Mouse (Mus musculus): ENCODE data around the gene C2cd4b. TPM values are rescaled to one million over a fixed set of nuclear protein-coding genes. Genes with fewer than 3 reads are reported as not detected.
"Not testable (repeated sequence)": the region's sequence is repeated elsewhere in the genome, so short reads cannot be mapped to it uniquely, and the experiment has no call there.

C2cd4b gene
- polyA plus RNA-seq, 1 experiment from 2014 or later, result not detected

DNA sequence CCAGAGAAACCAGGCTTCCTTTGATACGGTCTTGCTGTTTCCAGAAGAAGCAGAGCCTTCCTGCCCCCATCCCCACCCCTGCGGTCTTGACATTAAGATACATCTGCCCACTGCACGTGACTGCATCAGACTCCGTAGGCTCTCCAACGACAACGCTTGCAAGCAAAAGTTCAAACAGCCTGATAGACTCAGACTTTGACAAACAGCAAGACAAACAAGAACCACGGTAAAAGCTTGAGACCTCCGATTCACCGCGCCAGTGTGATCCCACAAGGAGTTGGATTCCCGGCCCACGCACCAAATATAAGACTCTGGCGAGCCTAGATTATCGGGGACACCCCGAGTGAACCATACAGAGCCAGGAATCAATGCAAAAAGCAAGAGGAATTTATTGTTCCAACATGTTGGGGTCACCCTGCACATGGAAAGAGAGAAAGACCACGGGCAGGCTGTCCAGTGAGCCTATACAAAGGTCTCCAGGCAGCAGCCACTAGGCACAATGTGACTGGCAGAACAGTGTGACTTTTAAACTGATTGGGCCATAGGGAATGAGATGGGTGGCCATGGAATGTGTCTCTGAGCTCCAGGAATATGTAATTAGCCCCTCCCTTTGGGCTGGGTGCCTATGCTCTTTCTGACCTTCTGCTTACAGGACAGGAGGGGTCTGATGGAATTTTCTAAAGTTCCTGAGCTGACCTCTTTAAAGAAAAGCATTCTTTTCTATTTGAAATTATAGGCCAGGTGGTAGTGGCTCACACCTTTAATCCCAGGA is 5.6 kb upstream of the C2cd4b start:
- WGBS (ENCODE audit: insufficient replicate concordance), result 71% methylated on average over 16 of the region's 16 CpGs
- no peaks in the 10 kb centered on the region for H3K4me1 ChIP-seq (replicated peaks)
- H3K27me3 ChIP-seq, result peaks cover 11% of the 10 kb centered on the region
- no peaks in the 10 kb centered on the region for H3K9me3 ChIP-seq (replicated peaks)
- no peak overlapping the region for H3K4me3 ChIP-seq (replicated peaks)
- no peak for ATAC-seq (ENCODE audit: low read depth)
- no peak overlapping the region for H3K27ac ChIP-seq
- H3K9ac ChIP-seq, result no peak overlapping the region
- H3K4me2 ChIP-seq, result no peak overlapping the region
- H3K36me3 ChIP-seq, result no peaks in the 10 kb centered on the region
- DNase-seq, result no peak

DNA sequence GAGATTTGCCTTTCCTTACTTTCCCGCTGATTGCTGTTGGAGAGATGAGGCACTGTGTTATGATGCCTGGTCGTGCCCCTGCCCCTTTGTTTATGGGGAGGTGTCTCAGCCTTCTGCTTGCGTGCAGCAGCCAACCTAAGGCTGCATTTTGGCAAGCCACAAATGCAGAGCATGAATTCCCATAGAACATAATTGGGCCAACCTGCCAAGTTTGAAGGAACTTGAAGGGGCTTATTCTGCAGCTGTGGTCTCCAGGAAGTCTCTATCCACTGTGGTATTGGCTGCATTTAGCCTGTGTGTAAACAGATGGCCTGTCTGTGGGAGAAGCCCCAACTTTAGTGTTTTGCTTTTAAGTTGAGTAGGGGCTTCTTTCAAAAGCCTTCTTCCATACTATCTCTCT is 4.5 kb upstream of the C2cd4b start:
- H3K9me3 ChIP-seq (replicated peaks), result no peaks in the 10 kb centered on the region
- no peak overlapping the region for H3K27ac ChIP-seq
- no peaks in the 10 kb centered on the region for H3K36me3 ChIP-seq
- no peaks in the 10 kb centered on the region for H3K4me1 ChIP-seq (replicated peaks)
- no peak overlapping the region for H3K9ac ChIP-seq
- H3K4me2 ChIP-seq, result no peak overlapping the region
- peaks cover 22% of the 10 kb centered on the region for H3K27me3 ChIP-seq
- DNase-seq (no peak), ATAC-seq (ENCODE audit: low read depth) (no peak)
- WGBS (ENCODE audit: insufficient replicate concordance), result 44% methylated on average over 3 of the region's 3 CpGs
- H3K4me3 ChIP-seq (replicated peaks), result no peak overlapping the region

DNA sequence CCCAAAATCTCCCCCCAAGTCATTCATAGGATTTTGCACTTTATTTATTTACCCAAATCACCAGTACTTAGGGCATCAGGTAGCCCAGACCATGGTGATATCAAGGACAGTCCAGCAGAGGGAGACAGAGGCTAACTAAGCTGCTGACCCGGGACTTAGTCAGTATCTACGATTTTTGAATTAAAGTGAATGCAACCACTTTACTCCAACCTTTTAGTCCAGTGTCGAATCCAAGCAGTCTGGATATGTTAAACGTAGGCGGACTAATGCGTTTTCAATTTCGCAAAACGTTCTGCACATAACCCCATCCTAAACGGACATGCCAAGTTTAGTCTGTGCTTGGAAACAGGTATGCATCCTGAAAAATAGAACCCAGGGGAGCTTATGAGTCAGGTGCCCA is 551 bp upstream of the C2cd4b start:
- no peak overlapping the region for H3K9ac ChIP-seq
- no peaks in the 10 kb centered on the region for H3K9me3 ChIP-seq (replicated peaks)
- peaks cover 60% of the 10 kb centered on the region for H3K27me3 ChIP-seq
- ATAC-seq (ENCODE audit: low read depth) (no peak), DNase-seq (no peak)
- 5% methylated on average over 9 of the region's 9 CpGs for WGBS (ENCODE audit: insufficient replicate concordance)
- no peak overlapping the region for H3K4me3 ChIP-seq (replicated peaks)
- H3K4me1 ChIP-seq (replicated peaks), result no peaks in the 10 kb centered on the region
- H3K27ac ChIP-seq, result no peak overlapping the region
- H3K4me2 ChIP-seq, result no peak overlapping the region
- no peaks in the 10 kb centered on the region for H3K36me3 ChIP-seq

DNA sequence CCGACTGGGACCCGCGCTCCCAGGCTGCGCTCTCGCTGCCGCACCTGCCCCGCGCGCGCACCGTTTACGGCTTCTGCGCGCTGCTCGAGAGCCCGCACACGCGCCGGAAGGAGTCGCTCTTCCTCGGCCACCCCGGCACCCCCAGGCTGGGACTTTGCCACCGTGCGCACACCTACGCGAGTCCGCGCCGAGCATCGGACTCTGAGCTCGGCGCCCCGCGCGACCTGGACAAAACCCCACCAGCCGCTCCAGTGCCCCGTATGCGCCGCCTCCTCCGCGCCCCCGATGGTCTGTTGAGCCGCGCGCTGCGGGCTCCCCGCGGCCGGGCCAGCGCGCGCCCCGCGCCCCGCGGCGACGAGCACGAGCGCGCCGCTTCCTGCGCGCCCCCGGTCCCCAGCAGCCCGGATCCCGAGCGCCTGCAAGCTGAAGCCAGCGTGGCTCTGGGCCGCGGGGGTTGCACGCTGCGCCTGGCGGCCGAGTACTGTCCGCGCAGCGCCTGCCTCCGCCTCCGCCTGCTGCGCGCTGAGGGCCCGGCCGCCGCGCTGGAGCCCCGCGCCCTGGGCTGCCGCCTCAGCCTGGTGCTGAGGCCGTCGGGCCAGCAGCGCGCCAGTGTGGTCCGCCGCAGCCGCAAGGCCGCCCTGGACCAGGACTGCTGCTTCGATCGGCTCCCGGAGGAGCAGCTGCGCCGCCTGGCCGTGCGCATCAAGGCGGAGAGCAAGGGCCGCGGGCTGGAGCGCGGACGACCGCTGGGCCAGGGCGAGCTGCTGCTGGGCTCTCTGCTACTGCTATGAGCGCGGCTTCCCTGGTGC is 923 bp downstream of the C2cd4b start:
- WGBS (ENCODE audit: insufficient replicate concordance), result 1% methylated on average over 104 of the region's 114 CpGs
- not testable (repeated sequence) for H3K9ac ChIP-seq; DNase-seq; H3K27ac ChIP-seq; H3K36me3 ChIP-seq; H3K4me1 ChIP-seq (replicated peaks); H3K9me3 ChIP-seq (replicated peaks)
- H3K27me3 ChIP-seq, result peaks cover 67% of the 10 kb centered on the region
- peak overlapping the region; percentile 50 for H3K4me3 ChIP-seq (replicated peaks)
- H3K4me2 ChIP-seq, result peak overlapping the region; percentile 65
- peak; percentile 34 for ATAC-seq (ENCODE audit: low read depth)

DNA sequence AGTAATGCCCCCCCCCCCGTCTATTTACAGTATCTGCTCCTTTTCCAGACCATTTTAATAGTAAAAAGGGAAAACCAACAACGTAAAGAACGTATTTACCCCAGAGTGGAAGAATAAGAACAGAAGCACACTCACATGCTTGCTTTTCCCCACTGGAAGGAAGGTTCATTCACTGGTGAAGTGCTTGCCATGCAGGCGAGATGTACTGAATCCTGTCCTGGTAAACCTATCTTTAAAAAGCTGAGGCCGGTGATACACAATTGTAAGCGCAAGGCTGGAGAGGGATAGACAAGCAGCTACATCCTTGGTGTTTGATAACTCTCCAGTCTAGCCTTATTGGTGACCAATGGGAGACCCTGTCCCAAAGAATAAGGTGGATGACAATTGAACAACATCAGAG is 1.8 kb downstream of the C2cd4b start:
- no peak for ATAC-seq (ENCODE audit: low read depth)
- Histone ChIP-seq H3K9me3 (replicated peaks) (no peaks in the 10 kb centered on the region), H3K27ac (no peak overlapping the region), H3K4me3 (replicated peaks) (no peak overlapping the region), H3K4me1 (replicated peaks) (no peaks in the 10 kb centered on the region), H3K9ac (no peak overlapping the region), H3K27me3 (peaks cover 67% of the 10 kb centered on the region), H3K4me2 (no peak overlapping the region), H3K36me3 (no peaks in the 10 kb centered on the region)
- WGBS (ENCODE audit: insufficient replicate concordance), result 58% methylated on average over 6 of the region's 6 CpGs
- DNase-seq, result no peak

DNA sequence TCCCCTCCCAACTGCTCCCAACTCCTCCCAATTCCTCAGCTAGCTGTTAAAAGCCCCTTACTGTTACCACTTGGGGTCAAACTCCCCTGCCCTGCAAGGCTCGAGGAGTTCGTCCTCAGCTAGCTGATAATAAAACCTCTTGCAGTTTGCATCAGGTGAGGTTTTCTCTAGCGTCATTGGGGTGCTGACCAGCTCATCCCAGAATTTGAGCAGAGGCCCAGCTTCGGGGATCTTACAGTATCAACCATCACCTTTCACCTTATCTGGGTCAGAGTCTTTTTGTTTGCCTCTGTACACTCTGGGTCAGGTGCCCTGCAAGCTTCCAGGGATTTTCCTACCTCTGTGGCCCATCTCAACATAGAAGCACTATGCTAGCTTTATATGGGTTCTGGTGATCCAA is 4.1 kb downstream of the C2cd4b start:
- H3K9me3 ChIP-seq (replicated peaks), result no peaks in the 10 kb centered on the region
- H3K27me3 ChIP-seq, result peaks cover 59% of the 10 kb centered on the region
- H3K4me1 ChIP-seq (replicated peaks), result no peaks in the 10 kb centered on the region
- H3K36me3 ChIP-seq, result no peaks in the 10 kb centered on the region
- no peak overlapping the region for H3K4me2 ChIP-seq
- no peak overlapping the region for H3K4me3 ChIP-seq (replicated peaks)
- ATAC-seq (ENCODE audit: low read depth) (no peak), DNase-seq (no peak)
- WGBS (ENCODE audit: insufficient replicate concordance), result 49% methylated on average over 4 of the region's 4 CpGs
- H3K9ac ChIP-seq, result no peak overlapping the region
- H3K27ac ChIP-seq, result no peak overlapping the region

DNA sequence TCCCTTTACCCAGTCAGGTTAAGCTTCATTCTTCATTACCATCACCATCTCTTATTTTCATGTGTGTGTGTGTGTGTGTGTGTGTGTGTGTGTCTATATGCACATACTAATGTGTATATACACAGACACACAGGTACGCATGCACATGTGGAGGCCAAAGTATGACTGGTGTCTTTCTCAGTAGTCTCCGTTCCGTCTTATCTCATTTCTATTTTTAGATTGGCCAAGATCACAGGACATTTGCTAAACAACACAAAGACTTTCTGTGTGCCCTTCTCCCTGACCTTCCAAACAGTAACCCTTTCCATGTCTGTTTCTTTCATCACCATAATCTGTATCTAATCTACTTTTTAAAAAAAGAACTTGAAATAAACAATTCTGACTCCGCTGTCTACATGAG is 7.2 kb downstream of the C2cd4b start:
- ATAC-seq (ENCODE audit: low read depth) (no peak), DNase-seq (no peak)
- no peak overlapping the region for H3K4me3 ChIP-seq (replicated peaks)
- no peaks in the 10 kb centered on the region for H3K9me3 ChIP-seq (replicated peaks)
- H3K4me2 ChIP-seq, result no peak overlapping the region
- H3K36me3 ChIP-seq, result no peaks in the 10 kb centered on the region
- H3K9ac ChIP-seq, result no peak overlapping the region
- no peaks in the 10 kb centered on the region for H3K4me1 ChIP-seq (replicated peaks)
- 46% methylated on average over 4 of the region's 4 CpGs for WGBS (ENCODE audit: insufficient replicate concordance)
- H3K27ac ChIP-seq, result no peak overlapping the region
- peaks cover 28% of the 10 kb centered on the region for H3K27me3 ChIP-seq

DNA sequence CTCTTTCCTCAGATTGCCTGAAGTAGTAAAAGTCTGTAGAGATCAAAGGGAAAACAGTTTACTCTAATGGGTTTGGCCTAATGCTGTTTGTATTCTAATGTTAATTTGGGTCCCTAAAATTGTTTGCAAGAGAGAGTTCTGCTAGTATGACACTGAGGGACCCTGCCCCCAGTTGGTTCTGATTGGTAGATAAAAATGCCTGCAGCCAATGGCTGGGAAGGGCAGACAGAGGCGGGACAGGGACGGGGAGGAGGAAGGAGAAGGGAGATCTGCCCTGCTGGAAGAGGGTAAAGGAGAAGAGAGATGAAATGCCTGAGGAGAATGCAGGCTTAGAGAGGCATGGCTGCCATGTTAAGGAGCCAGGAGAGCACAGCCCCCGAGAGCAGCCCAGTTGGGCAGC is 7.7 kb downstream of the C2cd4b start:
- Histone ChIP-seq H3K27me3 (peaks cover 23% of the 10 kb centered on the region), H3K4me1 (replicated peaks) (no peaks in the 10 kb centered on the region), H3K36me3 (no peaks in the 10 kb centered on the region), H3K9ac (no peak overlapping the region), H3K4me3 (replicated peaks) (no peak overlapping the region), H3K9me3 (replicated peaks) (no peaks in the 10 kb centered on the region), H3K27ac (no peak overlapping the region), H3K4me2 (no peak overlapping the region)
- no peak for DNase-seq
- ATAC-seq (ENCODE audit: low read depth), result no peak
- WGBS (ENCODE audit: insufficient replicate concordance), result 25% methylated on average over 3 of the region's 3 CpGs

DNA sequence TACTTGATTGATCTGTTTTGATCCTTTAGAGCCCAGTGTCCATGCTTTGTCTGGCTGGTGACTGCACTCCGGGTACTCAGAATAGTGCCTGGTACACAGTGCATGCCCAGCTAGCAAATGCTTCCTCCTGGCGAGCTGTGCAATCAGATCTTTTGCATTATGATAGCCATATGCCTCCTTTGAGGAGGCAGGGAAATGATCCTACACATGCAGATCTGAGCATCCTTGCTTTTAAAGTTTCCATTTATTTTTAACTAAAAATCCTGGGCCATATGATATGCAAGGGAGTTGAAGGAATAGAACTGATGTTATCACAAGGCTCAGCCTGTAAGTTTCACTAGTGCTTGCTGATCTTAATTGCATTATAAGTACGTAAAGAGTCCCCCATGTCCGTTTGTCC is 9.6 kb downstream of the C2cd4b start:
- no peak overlapping the region for H3K4me2 ChIP-seq
- H3K4me1 ChIP-seq (replicated peaks), result no peaks in the 10 kb centered on the region
- DNase-seq, result no peak
- WGBS (ENCODE audit: insufficient replicate concordance), result 52% methylated on average over 4 of the region's 4 CpGs
- H3K9ac ChIP-seq, result no peak overlapping the region
- ATAC-seq (ENCODE audit: low read depth), result no peak
- no peak overlapping the region for H3K4me3 ChIP-seq (replicated peaks)
- no peaks in the 10 kb centered on the region for H3K9me3 ChIP-seq (replicated peaks)
- H3K36me3 ChIP-seq, result no peaks in the 10 kb centered on the region
- no peak overlapping the region for H3K27ac ChIP-seq
- peaks cover 6% of the 10 kb centered on the region; the same call in 1 of the 2 replicates for H3K27me3 ChIP-seq

DNA sequence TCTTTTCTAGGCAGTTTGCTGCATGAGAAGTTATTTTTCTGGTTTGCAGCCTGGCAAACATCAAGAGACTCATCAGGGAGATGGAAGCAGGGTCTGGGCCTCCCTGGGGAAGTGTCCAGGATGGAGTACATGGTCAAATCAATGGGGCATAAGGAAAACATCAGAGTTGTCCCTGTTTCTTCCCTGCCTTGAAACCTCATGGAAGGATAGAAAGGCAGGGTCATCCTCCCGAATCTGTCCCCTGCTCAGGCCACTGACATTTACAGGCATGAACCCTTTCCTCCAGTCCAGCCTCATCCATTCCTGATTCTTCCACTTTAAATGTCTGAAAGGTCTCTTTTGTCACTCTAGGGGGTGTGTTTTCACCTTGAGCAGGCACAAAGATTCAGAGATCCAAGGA is 10.2 kb downstream of the C2cd4b start:
- DNase-seq (no peak), ATAC-seq (ENCODE audit: low read depth) (no peak)
- no peak overlapping the region for H3K4me3 ChIP-seq (replicated peaks)
- WGBS (ENCODE audit: insufficient replicate concordance), result 35% methylated on average over 1 of the region's 1 CpGs
- H3K27me3 ChIP-seq, result 0 out of 2 replicates have a peak, but pooled peaks cover under 1% of the 10 kb centered on the region
- H3K9ac ChIP-seq, result no peak overlapping the region
- H3K4me1 ChIP-seq (replicated peaks), result no peaks in the 10 kb centered on the region
- H3K9me3 ChIP-seq (replicated peaks), result no peaks in the 10 kb centered on the region
- no peak overlapping the region for H3K4me2 ChIP-seq
- no peak overlapping the region for H3K27ac ChIP-seq
- H3K36me3 ChIP-seq, result no peaks in the 10 kb centered on the region

DNA sequence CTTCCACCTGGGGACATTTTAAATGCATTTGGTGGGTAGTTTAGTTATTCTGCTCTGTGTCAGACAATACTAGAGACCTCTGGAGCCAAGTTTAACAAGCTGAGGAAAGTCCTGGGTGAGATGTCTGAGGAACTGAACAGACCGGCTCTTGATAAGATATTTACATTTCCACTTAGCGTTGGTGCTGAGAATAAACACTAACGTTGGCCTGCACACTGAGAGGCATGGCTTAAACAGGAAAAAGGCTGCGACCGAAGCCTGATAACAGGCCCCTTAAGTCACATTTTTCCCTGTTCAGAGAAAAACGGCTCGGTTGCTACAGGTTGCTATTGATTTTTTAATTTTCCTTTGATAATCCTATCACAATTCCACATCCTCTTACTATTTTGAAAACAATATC is 12.1 kb downstream of the C2cd4b start:
- ATAC-seq (ENCODE audit: low read depth) (no peak), DNase-seq (no peak)
- no peaks in the 10 kb centered on the region for H3K36me3 ChIP-seq
- H3K4me2 ChIP-seq, result no peak overlapping the region
- H3K4me1 ChIP-seq (replicated peaks), result no peaks in the 10 kb centered on the region
- WGBS (ENCODE audit: insufficient replicate concordance), result 27% methylated on average over 7 of the region's 7 CpGs
- H3K9ac ChIP-seq, result no peak overlapping the region
- H3K4me3 ChIP-seq (replicated peaks), result no peak overlapping the region
- no peaks in the 10 kb centered on the region for H3K9me3 ChIP-seq (replicated peaks)
- H3K27ac ChIP-seq, result no peak overlapping the region
- no peaks in the 10 kb centered on the region for H3K27me3 ChIP-seq

DNA sequence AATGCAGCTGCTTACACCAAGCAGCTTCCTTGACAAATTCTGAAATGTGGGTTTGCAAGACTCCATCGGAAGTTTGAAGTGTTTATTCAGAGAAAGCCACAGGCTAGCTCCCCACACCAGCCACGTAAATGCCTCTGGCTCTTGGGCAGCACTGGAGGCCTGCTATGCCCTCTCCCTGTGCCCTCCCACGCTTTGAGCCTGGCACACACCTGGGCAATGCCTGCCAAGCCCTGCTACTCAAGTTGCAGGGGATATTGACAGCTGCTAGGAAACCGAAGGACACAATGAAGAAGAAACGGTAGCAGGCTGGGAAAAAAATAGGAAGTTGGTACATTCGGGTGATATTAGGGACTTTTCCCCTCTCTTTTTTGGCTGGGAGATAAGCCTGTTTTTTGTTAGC is 15.0 kb downstream of the C2cd4b start:
- Histone ChIP-seq H3K4me1 (replicated peaks) (no peaks in the 10 kb centered on the region), H3K36me3 (no peaks in the 10 kb centered on the region), H3K27ac (no peak overlapping the region), H3K27me3 (no peaks in the 10 kb centered on the region), H3K4me2 (no peak overlapping the region), H3K9ac (no peak overlapping the region), H3K9me3 (replicated peaks) (no peaks in the 10 kb centered on the region), H3K4me3 (replicated peaks) (no peak overlapping the region)
- 37% methylated on average over 6 of the region's 6 CpGs for WGBS (ENCODE audit: insufficient replicate concordance)
- DNase-seq (no peak), ATAC-seq (ENCODE audit: low read depth) (no peak)

Data from liver, embryonic 13.5 days (tissue).